Mouse (Mus musculus) embryonic facial prominence, embryonic 11.5 days (tissue): Measurements from ENCODE around the gene Csnk2b. TPM values are rescaled to one million over a fixed set of nuclear protein-coding genes. Genes with fewer than 3 reads are reported as not detected.
A peak's percentile ranks its signal among the peaks of the same experiment; 100 is the strongest.

Experiments used
- ATAC-seq: fragments of 200-750 bp; cut with Nextera tagmentation; replicated peaks from 2 replicates; pipeline ENCODE4 v1.8.0; 2017; ENCODE audit warnings: low read depth; ENCODE audit not compliant: insufficient number of reproducible peaks, low FRiP score, low TSS enrichment
- DNase-seq: peaks from one replicate; pipeline ENCODE4 v3.0.0-alpha.2; 2015; ENCODE audit warnings: low spot score
- H3K27ac ChIP-seq: fragments of 300-500 bp; sonication (generic); replicated peaks from 2 replicates; pipeline ENCODE4 v1.5.1; 2014; ENCODE audit warnings: mild to moderate bottlenecking, low read depth, low read length, control low read depth
- H3K27me3 ChIP-seq: fragments of 300-500 bp; sonication (generic); 2 replicates; pipeline ENCODE4 v1.6.1; 2014; ENCODE audit warnings: mild to moderate bottlenecking, low read length, moderate library complexity, mixed read lengths; ENCODE audit not compliant: control insufficient read depth, insufficient read depth
- H3K36me3 ChIP-seq: fragments of 300-500 bp; sonication (generic); replicated peaks from 2 replicates; pipeline ENCODE4 v1.6.1; 2014; ENCODE audit warnings: low read depth, mild to moderate bottlenecking, low read length, moderate library complexity, mixed read lengths; ENCODE audit not compliant: control insufficient read depth, insufficient read depth
- H3K4me1 ChIP-seq: fragments of 300-500 bp; sonication (generic); 2 replicates; pipeline ENCODE4 v1.6.1; 2014; ENCODE audit warnings: low read length, mixed read lengths; ENCODE audit not compliant: control insufficient read depth, insufficient read depth
- H3K4me2 ChIP-seq: fragments of 300-500 bp; sonication (generic); 2 replicates; pipeline ENCODE4 v1.6.1; 2014; ENCODE audit warnings: low read depth, mild to moderate bottlenecking, control low read depth, low read length, moderate library complexity
- H3K4me3 ChIP-seq: fragments of 300-500 bp; sonication (generic); 2 replicates; pipeline ENCODE4 v1.5.1; 2014; ENCODE audit warnings: low read depth, low read length, control low read depth
- H3K9ac ChIP-seq: fragments of 300-500 bp; sonication (generic); replicated peaks from 2 replicates; pipeline ENCODE4 v1.6.1; 2014; ENCODE audit warnings: mild to moderate bottlenecking, control low read depth, low read length
- H3K9me3 ChIP-seq: fragments of 300-500 bp; sonication (generic); replicated peaks from 2 replicates; pipeline ENCODE4 v1.6.1; 2016; ENCODE audit warnings: mild to moderate bottlenecking, low read length, inconsistent platforms, mixed read lengths; ENCODE audit not compliant: control insufficient read depth
- WGBS: fragments of 180-500 bp; shearing (Covaris S2); extraction: QIAGEN DNeasy Blood & Tissue Kit; methylation state at CpG from one replicate; pipeline ENCODE4 v1.1.7; 2014; 5-methylcytosine and 5-hydroxymethylcytosine counted together
- polyA plus RNA-seq: library from polyadenylated mRNA; unstranded; fragments of >200 nt; fragmentation: Nextera tagmentation; extraction: Ambion mirVana; gene quantifications from 2 replicates; pipeline ENCODE4 v1.2.1, GENCODE M21; 2014

Gene Csnk2b
- polyA plus RNA-seq, 1 experiment from 2014 or later = 294 TPM

- Histone ChIP-seq H3K9ac (no peak overlapping the region), H3K4me2 (no peak overlapping the region), H3K4me1 (no peaks in the 10 kb centered on the region), H3K4me3 (no peak overlapping the region), H3K27ac (no peak overlapping the region), H3K36me3 (peaks cover 67% of the 10 kb centered on the region), H3K27me3 (no peaks in the 10 kb centered on the region), H3K9me3 (no peaks in the 10 kb centered on the region)
- no peak for DNase-seq
- no peak for ATAC-seq
- WGBS = 55% methylated on average over 3 of the region's 3 CpGs
These were observed 25.5 kb upstream of the Csnk2b start for GRCm38 (mm10) chr17:35147348-35147747.

- Histone ChIP-seq H3K27me3 (no peaks in the 10 kb centered on the region), H3K36me3 (peaks cover 70% of the 10 kb centered on the region), H3K4me3 (no peak overlapping the region), H3K4me2 (no peak overlapping the region), H3K9ac (no peak overlapping the region), H3K27ac (no peak overlapping the region), H3K9me3 (no peaks in the 10 kb centered on the region), H3K4me1 (no peaks in the 10 kb centered on the region)
- ATAC-seq (no peak), DNase-seq (no peak)
- 92% methylated on average over 5 of the region's 5 CpGs for WGBS
These were observed 24.3 kb upstream of the Csnk2b start for GRCm38 (mm10) chr17:35146139-35146538.

- WGBS = 90% methylated on average over 6 of the region's 6 CpGs
- H3K4me3 ChIP-seq = no peak overlapping the region
- H3K27me3 ChIP-seq = no peaks in the 10 kb centered on the region
- no peaks in the 10 kb centered on the region for H3K9me3 ChIP-seq
- no peak overlapping the region for H3K27ac ChIP-seq
- peaks cover 62% of the 10 kb centered on the region for H3K36me3 ChIP-seq
- H3K9ac ChIP-seq = no peak overlapping the region
- no peak for DNase-seq
- H3K4me2 ChIP-seq = no peak overlapping the region
- no peak for ATAC-seq
- H3K4me1 ChIP-seq = no peaks in the 10 kb centered on the region
These were observed 20.1 kb upstream of the Csnk2b start for GRCm38 (mm10) chr17:35141971-35142370.

- WGBS = 83% methylated on average over 16 of the region's 16 CpGs
- H3K27me3 ChIP-seq = no peaks in the 10 kb centered on the region
- H3K36me3 ChIP-seq = peaks cover 54% of the 10 kb centered on the region
- ATAC-seq (no peak), DNase-seq (no peak)
- no peak overlapping the region for H3K4me2 ChIP-seq
- H3K27ac ChIP-seq = no peak overlapping the region
- H3K9me3 ChIP-seq = no peaks in the 10 kb centered on the region
- H3K9ac ChIP-seq = no peak overlapping the region
- no peaks in the 10 kb centered on the region for H3K4me1 ChIP-seq
- no peak overlapping the region for H3K4me3 ChIP-seq
These were observed 18.7 kb upstream of the Csnk2b start for GRCm38 (mm10) chr17:35140490-35140996.

GRCm38 (mm10) chr17:35139269-35139668 lies 17.4 kb upstream of the Csnk2b start:
- H3K36me3 ChIP-seq = peaks cover 43% of the 10 kb centered on the region

GRCm38 (mm10) chr17:35135591-35136320 lies 13.9 kb upstream of the Csnk2b start:
- peak; percentile 61 for ATAC-seq
- DNase-seq = no peak
- no peaks in the 10 kb centered on the region for H3K9me3 ChIP-seq
- peaks cover 11% of the 10 kb centered on the region for H3K36me3 ChIP-seq
- H3K27me3 ChIP-seq = no peaks in the 10 kb centered on the region
- H3K4me3 ChIP-seq = peak overlapping the region; percentile 83
- peak overlapping the region; percentile 81 for H3K4me2 ChIP-seq
- H3K27ac ChIP-seq = peak overlapping the region; percentile 85
- under 1% methylated on average over 34 of the region's 43 CpGs for WGBS
- H3K9ac ChIP-seq = peak overlapping the region; percentile 86
- no peaks in the 10 kb centered on the region for H3K4me1 ChIP-seq

More at GRCm38 (mm10) chr17:35139269-35139668, 17.4 kb upstream of the Csnk2b start:
- H3K4me1 ChIP-seq = no peaks in the 10 kb centered on the region
- DNase-seq (no peak), ATAC-seq (no peak)
- H3K4me3 ChIP-seq = no peak overlapping the region
- H3K4me2 ChIP-seq = no peak overlapping the region
- no peak overlapping the region for H3K27ac ChIP-seq
- H3K9ac ChIP-seq = no peak overlapping the region
- H3K9me3 ChIP-seq = no peaks in the 10 kb centered on the region
- no peaks in the 10 kb centered on the region for H3K27me3 ChIP-seq
- WGBS = 93% methylated on average over 3 of the region's 3 CpGs

- ATAC-seq (peak; percentile 89), DNase-seq (peak; percentile 97)
- Histone ChIP-seq H3K9ac (peak within 1 kb of the TSS; percentile 86), H3K27ac (peak within 1 kb of the TSS; percentile 85), H3K4me2 (peak within 1 kb of the TSS; percentile 81), H3K4me1 (no peaks in the 10 kb centered on the region), H3K4me3 (peak within 1 kb of the TSS; percentile 83), H3K36me3 (peaks cover 4% of the 10 kb centered on the region), H3K9me3 (no peaks in the 10 kb centered on the region), H3K27me3 (no peaks in the 10 kb centered on the region)
- under 1% methylated on average over 66 of the region's 66 CpGs for WGBS
These were observed 13.1 kb upstream of the Csnk2b start, which contains the start of gene Bag6 for GRCm38 (mm10) chr17:35134801-35135590. Bag6 (plus strand) TSS chr17:35135178.

GRCm38 (mm10) chr17:35133517-35133916 lies 11.7 kb upstream of the Csnk2b start:
- 95% methylated on average over 7 of the region's 7 CpGs for WGBS
- Histone ChIP-seq H3K9me3 (no peaks in the 10 kb centered on the region), H3K36me3 (no peaks in the 10 kb centered on the region), H3K4me3 (no peak overlapping the region), H3K27ac (no peak overlapping the region), H3K27me3 (no peaks in the 10 kb centered on the region), H3K4me2 (no peak overlapping the region), H3K9ac (no peak overlapping the region), H3K4me1 (no peaks in the 10 kb centered on the region)
- no peak for DNase-seq
- no peak for ATAC-seq
